Mouse (Mus musculus): Measurements from ENCODE around the gene Rag2.

GRCm38 (mm10) chr2:101673547-101673946, 49.0 kb downstream of the Rag2 start:
- no peak for TF ChIP-seq CTCF (conservative IDR thresholded peaks at IDR 0.05; ENCODE audit: low read length)
- TF ChIP-seq POU5F1 (IDR thresholded peaks at IDR 0.05; ENCODE audit: borderline replicate concordance, low read length): no peak
- TF ChIP-seq NANOG (IDR thresholded peaks at IDR 0.05; ENCODE audit: borderline replicate concordance, low read length): no peak

Measured in E14TG2a.4 (cell line).